Mouse (Mus musculus): ENCODE data around the gene Mvp.

DNA sequence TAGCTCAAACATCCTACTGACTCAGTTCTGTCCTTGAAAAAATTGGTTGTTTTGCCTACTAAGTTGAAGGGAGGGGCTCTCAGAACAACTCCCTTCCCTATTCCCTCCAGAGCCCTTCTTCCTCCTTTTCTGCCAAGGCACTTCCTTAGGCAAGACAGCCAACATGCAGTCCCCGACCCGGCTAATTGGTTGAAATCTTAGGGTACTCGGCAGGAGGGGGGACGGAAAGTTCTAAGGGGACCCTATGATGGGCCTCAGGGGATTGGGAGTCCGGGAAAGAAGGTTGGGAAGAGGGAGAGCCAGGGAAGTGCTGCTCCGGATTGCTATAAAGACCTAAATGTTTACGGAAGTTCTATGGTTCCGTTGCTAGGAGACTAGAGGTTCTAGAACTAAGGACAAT is 38.9 kb downstream of the Mvp start:
- TF ChIP-seq POLR2A (IDR thresholded peaks at IDR 0.05; ENCODE audit: control insufficient read depth, extremely low read depth, insufficient read depth, low read length, poor library complexity) (0 out of 2 replicates have a peak, but pooled peaks have one; percentile 9), CTCF (IDR thresholded peaks at IDR 0.05; ENCODE audit: borderline replicate concordance, control insufficient read depth, extremely low read depth, insufficient read depth, low read length, poor library complexity) (no peak)
